Mouse (Mus musculus) midbrain, embryonic 12.5 days (tissue): ENCODE results near the gene Unc5cl. TPM values are rescaled to one million over a fixed set of nuclear protein-coding genes. Genes with fewer than 3 reads are reported as not detected.

Experiments used
- ATAC-seq: fragments of 200-750 bp; cut with Nextera tagmentation; 2 replicates; pipeline ENCODE4 v1.8.0; 2017; ENCODE audit warnings: low read depth, moderate TSS enrichment, moderate library complexity; ENCODE audit not compliant: low FRiP score
- H3K27ac ChIP-seq: fragments of 300-500 bp; sonication (generic); replicated peaks from 2 replicates; pipeline ENCODE4 v1.5.1; 2016; ENCODE audit warnings: mild to moderate bottlenecking
- H3K27me3 ChIP-seq: fragments of 300-500 bp; sonication (generic); 2 replicates; pipeline ENCODE4 v1.6.1; 2016; ENCODE audit warnings: mild to moderate bottlenecking
- H3K36me3 ChIP-seq: fragments of 300-500 bp; sonication (generic); 2 replicates; pipeline ENCODE4 v1.6.1; 2016
- H3K4me1 ChIP-seq: fragments of 300-500 bp; sonication (generic); 2 replicates; pipeline ENCODE4 v1.6.1; 2016
- H3K4me2 ChIP-seq: fragments of 300-500 bp; sonication (generic); replicated peaks from 2 replicates; pipeline ENCODE4 v1.6.1; 2016; ENCODE audit warnings: mild to moderate bottlenecking, moderate library complexity
- H3K4me3 ChIP-seq: fragments of 300-500 bp; sonication (generic); 2 replicates; pipeline ENCODE4 v1.5.1; 2016; ENCODE audit warnings: mild to moderate bottlenecking
- H3K9ac ChIP-seq: fragments of 300-500 bp; sonication (generic); replicated peaks from 2 replicates; pipeline ENCODE4 v1.6.1; 2016; ENCODE audit warnings: mild to moderate bottlenecking, moderate library complexity
- H3K9me3 ChIP-seq: fragments of 300-500 bp; sonication (generic); 2 replicates; pipeline ENCODE4 v1.6.1; 2016; ENCODE audit warnings: mild to moderate bottlenecking
- WGBS: fragments of 180-500 bp; shearing (Covaris S2); methylation state at CpG from one replicate; pipeline ENCODE4 v1.1.7; 2016; 5-methylcytosine and 5-hydroxymethylcytosine counted together
- polyA plus RNA-seq: library from polyadenylated mRNA; unstranded; fragments of >200 nt; fragmentation: Nextera tagmentation; extraction: Ambion mirVana; gene quantifications from 2 replicates; pipeline ENCODE4 v1.2.1, GENCODE M21; 2016

Unc5cl gene
- polyA plus RNA-seq, 1 experiment from 2014 or later = 0.22 TPM

DNA sequence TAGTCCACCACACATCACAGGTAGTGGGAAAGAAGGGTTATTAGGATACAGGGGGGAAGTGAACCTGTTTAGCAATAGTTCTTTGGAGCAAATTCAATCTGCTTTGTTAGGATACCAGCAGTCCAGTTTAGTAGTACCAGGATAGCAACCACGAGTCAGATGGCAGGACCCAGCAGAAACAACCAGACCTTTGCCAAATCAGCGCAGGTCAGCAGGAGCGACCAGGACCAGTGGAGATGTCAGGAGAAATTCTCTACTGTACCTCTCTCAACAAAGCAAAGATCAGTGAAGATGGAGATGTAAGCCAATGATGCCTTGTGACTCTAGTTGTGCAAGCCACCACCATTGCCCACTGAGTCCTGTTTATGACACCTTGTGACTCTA is 97.8 kb downstream of the Unc5cl start:
- Histone ChIP-seq H3K36me3 (no peaks in the 10 kb centered on the region), H3K27ac (no peak overlapping the region), H3K9me3 (no peaks in the 10 kb centered on the region), H3K27me3 (no peaks in the 10 kb centered on the region), H3K4me1 (no peaks in the 10 kb centered on the region), H3K4me2 (no peak overlapping the region), H3K9ac (no peak overlapping the region), H3K4me3 (no peak overlapping the region)
- ATAC-seq = no peak
- 90% methylated on average over 3 of the region's 3 CpGs for WGBS

DNA sequence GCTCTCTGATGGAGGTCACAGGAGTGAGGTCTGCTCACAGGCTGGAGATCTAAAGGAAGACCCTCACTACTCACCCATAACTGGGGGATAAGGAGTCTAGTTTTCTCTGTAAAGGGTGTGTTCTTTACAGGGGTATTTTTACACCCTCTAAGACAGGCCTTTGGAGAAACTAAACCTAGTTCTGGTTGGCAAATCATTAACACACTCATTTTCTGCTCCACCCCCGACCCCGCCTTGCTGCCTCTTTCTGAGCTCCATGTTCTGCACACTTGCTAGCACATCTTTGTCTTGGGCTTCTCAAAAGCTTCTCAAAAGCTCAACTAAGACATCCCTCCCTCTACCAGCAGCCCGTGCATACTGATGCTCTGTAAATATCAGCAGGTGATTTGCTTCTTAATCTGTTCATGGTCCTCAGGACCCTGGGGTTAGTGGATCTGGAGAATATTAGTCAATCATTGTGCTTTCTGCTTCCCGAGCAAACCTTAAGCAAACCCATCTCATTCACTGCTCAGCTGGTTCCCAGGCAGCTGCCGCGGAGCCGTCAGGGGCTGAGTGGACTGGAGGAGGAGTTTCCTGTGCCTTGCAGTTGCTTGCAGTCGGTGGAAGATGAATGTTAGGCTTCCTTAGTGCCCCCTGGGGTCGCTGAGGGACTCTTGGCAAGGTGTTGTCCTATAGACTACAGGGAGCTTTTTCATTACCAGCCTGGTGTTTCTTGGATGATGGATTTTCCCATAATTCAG is 101.7 kb downstream of the Unc5cl start:
- H3K9me3 ChIP-seq = no peaks in the 10 kb centered on the region
- no peaks in the 10 kb centered on the region for H3K36me3 ChIP-seq
- no peak overlapping the region for H3K4me3 ChIP-seq
- no peak overlapping the region for H3K4me2 ChIP-seq
- H3K27me3 ChIP-seq = no peaks in the 10 kb centered on the region
- H3K27ac ChIP-seq = no peak overlapping the region
- no peaks in the 10 kb centered on the region for H3K4me1 ChIP-seq
- ATAC-seq = no peak
- 37% methylated on average over 9 of the region's 9 CpGs for WGBS
- H3K9ac ChIP-seq = no peak overlapping the region

DNA sequence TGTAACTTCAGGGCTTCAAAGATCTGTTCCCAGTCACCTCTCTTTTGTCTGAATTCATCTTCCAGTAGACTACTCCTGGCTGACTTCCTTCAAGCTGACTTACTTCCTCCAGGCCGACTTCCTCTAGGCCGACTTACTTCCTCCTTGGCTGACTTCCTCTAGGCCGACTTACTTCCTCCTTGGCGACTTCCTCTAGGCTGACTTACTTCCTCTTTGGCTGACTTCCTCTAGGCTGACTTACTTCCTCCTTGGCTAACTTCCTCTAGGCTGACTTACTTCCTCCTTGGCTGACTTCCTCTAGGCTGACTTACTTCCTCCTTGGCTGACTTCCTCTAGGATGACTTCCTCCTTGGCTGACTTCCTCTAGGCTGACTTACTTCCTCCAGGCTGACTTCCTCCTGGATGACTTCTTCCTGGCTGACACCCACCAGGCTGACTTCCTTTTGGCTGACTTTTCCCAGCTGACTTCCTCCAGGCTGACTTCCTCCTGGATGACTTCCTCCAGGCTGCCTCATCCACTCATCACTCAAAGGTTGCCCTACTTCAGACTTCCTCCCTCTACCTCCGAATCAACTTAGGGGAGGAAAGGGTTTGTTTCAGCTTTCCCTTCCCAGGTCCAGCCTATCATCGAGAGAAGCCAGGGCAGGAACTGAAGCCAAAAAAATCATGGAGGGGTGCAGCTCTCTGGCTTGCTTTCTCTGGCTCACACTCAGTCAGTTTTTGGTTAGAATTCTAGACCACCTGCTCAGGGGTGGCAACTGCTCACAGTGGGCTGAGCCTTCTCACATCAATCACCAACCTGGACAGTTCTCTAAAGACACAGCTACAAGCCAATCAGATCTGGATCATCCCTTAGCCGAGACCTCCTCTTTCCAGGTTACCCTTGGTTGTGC is 103.4 kb downstream of the Unc5cl start:
- H3K27ac ChIP-seq = no peak overlapping the region
- ATAC-seq = no peak
- 84% methylated on average over 7 of the region's 7 CpGs for WGBS
- H3K4me1 ChIP-seq = no peaks in the 10 kb centered on the region
- H3K27me3 ChIP-seq = no peaks in the 10 kb centered on the region
- no peak overlapping the region for H3K4me2 ChIP-seq
- no peak overlapping the region for H3K9ac ChIP-seq
- H3K4me3 ChIP-seq = no peak overlapping the region
- no peaks in the 10 kb centered on the region for H3K36me3 ChIP-seq
- no peaks in the 10 kb centered on the region for H3K9me3 ChIP-seq

DNA sequence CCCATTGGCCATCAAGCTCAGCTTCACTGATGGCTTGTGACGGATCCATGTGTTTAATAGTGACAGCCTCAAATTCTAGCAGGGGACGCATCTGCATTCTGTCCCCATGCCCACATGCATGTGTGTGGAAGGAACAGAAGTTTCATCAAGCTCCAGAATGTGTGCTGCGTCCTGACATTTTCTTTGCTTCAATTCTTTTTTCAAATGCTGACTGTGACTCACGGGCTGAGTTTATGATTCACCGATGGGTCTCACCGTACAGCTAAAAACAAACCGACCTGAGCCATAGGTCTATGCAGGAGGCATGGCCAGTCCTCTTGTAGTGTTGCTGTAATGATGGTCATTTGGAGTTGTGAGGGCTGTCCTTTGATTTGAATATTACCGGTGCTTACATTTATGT is 110.2 kb downstream of the Unc5cl start:
- H3K4me1 ChIP-seq = no peaks in the 10 kb centered on the region
- no peak overlapping the region for H3K4me2 ChIP-seq
- H3K36me3 ChIP-seq = no peaks in the 10 kb centered on the region
- no peak for ATAC-seq
- no peak overlapping the region for H3K4me3 ChIP-seq
- WGBS = 94% methylated on average over 8 of the region's 8 CpGs
- H3K27ac ChIP-seq = no peak overlapping the region
- H3K9ac ChIP-seq = no peak overlapping the region
- H3K27me3 ChIP-seq = no peaks in the 10 kb centered on the region
- no peaks in the 10 kb centered on the region for H3K9me3 ChIP-seq

DNA sequence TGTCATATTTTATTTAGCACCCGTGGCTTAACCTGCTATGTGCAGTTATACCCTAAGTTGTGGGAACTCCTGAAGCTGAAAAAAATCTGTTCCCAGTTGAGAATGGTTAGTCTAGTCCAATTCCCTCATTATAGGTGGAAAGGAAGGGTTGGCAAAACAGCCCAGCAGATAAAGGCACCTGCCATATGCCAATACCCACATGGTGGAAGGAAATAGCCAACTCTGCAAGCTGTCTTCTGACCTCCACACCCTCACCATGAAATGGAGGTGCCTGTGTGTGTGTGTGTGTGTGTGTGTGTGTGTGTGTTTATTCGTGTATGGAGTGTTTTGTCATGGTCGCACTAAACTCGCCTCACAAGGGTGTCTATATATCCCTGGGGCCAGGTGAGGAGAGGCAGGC is 115.0 kb downstream of the Unc5cl start:
- Histone ChIP-seq H3K27ac (no peak overlapping the region), H3K36me3 (no peaks in the 10 kb centered on the region), H3K4me3 (no peak overlapping the region), H3K4me2 (no peak overlapping the region), H3K27me3 (no peaks in the 10 kb centered on the region), H3K4me1 (no peaks in the 10 kb centered on the region), H3K9ac (no peak overlapping the region), H3K9me3 (no peaks in the 10 kb centered on the region)
- no peak for ATAC-seq
- 81% methylated on average over 4 of the region's 4 CpGs for WGBS

DNA sequence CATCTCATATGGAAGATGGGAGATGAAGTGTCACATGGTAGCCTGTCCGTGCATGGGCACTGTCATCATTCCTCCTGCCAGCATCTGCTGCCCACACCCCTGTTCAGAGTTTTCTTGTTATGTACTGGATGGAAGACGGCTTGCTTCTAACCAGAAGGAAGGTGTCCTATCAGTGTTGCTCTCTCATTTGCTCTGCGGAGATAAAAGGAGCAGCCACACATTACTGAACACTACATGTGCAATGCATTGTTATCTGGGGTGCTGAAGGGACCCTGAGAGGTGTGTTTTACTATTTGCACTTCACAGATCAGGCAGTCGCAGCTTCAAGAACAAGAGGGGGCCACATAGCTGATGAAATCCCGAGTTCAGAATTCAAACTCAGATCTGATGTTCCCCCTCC is 126.5 kb downstream of the Unc5cl start:
- no peak for ATAC-seq
- Histone ChIP-seq H3K9ac (no peak overlapping the region), H3K36me3 (no peaks in the 10 kb centered on the region), H3K4me2 (no peak overlapping the region), H3K9me3 (no peaks in the 10 kb centered on the region), H3K27ac (no peak overlapping the region), H3K4me3 (no peak overlapping the region), H3K27me3 (no peaks in the 10 kb centered on the region), H3K4me1 (0 out of 2 replicates have a peak, but pooled peaks cover 3% of the 10 kb centered on the region)
- 89% methylated on average over 5 of the region's 5 CpGs for WGBS

DNA sequence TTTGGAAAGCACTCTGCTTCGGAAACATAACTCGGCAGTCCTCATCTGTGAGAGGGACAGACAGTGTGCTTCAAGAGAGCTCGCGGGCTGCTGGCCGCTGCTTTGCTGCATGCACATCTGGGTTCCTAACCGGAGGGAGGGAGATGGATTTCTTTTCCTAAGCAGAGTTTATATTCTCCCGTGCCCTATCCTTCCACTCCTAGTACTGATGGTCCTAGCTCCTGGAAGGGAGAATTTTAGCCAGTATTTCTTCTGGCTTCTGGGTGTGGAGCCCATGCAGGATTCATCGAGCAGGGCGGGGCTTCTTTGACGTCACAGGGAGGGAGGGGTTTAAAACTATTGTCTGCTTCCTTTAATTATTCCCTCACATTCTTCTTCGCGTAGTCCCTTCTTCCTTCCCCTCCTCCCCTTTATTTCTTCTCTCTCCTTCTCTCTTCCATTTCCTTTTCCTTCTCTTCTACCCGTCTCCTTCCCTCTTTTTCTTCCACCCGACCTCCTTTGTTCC is 127.8 kb downstream of the Unc5cl start:
- 48% methylated on average over 14 of the region's 14 CpGs for WGBS
- Histone ChIP-seq H3K36me3 (no peaks in the 10 kb centered on the region), H3K9ac (no peak overlapping the region), H3K4me2 (peak overlapping the region; percentile 26), H3K4me1 (0 out of 2 replicates have a peak, but pooled peaks cover 4% of the 10 kb centered on the region), H3K4me3 (peak overlapping the region; percentile 6; the same call in 1 of the 2 replicates), H3K27me3 (peaks cover 3% of the 10 kb centered on the region; the same call in 1 of the 2 replicates), H3K27ac (no peak overlapping the region), H3K9me3 (no peaks in the 10 kb centered on the region)
- no peak; the same call in 1 of the 2 replicates for ATAC-seq

DNA sequence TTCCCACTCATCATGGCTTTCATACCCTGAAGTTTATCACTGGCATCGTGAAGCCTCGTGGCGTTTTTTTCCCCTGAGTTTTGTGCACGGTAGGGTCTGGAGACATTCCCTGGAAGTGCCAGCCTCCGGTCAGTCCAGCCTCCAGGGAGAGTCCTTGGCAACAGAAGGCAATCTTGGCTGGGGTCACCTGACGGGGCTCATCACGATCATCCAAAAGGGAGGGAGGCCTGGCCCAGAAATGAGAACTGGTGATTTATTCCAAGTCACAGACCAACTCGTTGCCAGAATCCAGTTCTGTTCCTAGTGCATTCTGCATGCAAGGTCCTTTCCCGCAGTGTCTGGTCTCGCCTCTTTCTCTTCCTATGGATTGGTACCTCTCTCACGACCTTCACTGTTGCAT is 128.7 kb downstream of the Unc5cl start:
- H3K4me3 ChIP-seq = no peak overlapping the region
- 84% methylated on average over 11 of the region's 11 CpGs for WGBS
- 0 out of 2 replicates have a peak, but pooled peaks cover 4% of the 10 kb centered on the region for H3K4me1 ChIP-seq
- H3K9ac ChIP-seq = no peak overlapping the region
- H3K27me3 ChIP-seq = peaks cover 3% of the 10 kb centered on the region; the same call in 1 of the 2 replicates
- no peaks in the 10 kb centered on the region for H3K9me3 ChIP-seq
- ATAC-seq = no peak
- no peak overlapping the region for H3K27ac ChIP-seq
- H3K36me3 ChIP-seq = no peaks in the 10 kb centered on the region
- H3K4me2 ChIP-seq = no peak overlapping the region

DNA sequence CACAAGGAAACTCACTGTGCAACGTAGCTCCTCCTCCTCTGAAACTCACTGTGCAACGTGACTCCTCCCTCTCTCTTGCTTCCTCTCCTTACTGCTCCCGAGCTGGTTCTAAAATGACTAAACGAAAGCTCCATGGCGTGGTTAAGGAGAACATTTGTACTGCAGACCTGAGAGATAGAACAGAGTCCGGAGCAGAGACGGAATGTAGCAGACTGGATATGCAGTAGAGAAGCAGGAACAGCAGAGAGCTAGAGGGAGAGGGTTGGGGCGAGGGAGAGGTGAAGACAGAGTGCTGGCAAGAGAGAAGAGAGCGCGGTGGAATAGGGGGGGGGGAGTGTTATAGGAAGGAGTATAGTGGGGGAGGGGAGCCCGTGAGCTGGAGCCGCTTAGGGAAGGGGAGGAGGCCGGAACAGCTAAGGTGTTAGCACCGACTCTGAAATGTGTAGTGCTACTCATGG is 131.2 kb downstream of the Unc5cl start:
- 0 out of 2 replicates have a peak, but pooled peaks cover 4% of the 10 kb centered on the region for H3K4me1 ChIP-seq
- H3K27ac ChIP-seq = no peak overlapping the region
- peaks cover 3% of the 10 kb centered on the region; the same call in 1 of the 2 replicates for H3K27me3 ChIP-seq
- 18% methylated on average over 14 of the region's 14 CpGs for WGBS
- no peaks in the 10 kb centered on the region for H3K9me3 ChIP-seq
- no peaks in the 10 kb centered on the region for H3K36me3 ChIP-seq
- no peak overlapping the region for H3K9ac ChIP-seq
- ATAC-seq = peak; percentile 69; the same call in 1 of the 2 replicates
- peak overlapping the region; percentile 38 for H3K4me2 ChIP-seq
- peak overlapping the region; percentile 10; the same call in 1 of the 2 replicates for H3K4me3 ChIP-seq

DNA sequence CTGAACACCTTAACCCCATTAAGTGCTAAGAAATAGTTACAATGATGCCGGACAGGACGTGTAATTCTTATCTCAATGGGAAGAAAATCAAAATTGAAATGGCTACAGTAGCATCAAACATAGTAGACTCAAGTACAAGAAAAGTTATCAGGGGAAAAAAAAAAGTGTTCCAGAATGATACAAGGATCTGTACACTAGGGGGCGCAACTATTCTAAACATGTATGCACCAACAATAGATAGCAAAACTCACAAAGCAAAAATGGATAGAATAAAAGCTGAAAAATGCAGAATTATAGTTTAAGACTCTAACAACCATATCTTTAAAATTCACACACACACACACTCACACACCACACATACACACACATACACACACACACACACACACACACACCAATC is 134.0 kb downstream of the Unc5cl start:
- no peak overlapping the region for H3K4me2 ChIP-seq
- no peak overlapping the region for H3K9ac ChIP-seq
- H3K36me3 ChIP-seq = no peaks in the 10 kb centered on the region
- no peak overlapping the region for H3K27ac ChIP-seq
- ATAC-seq = no peak
- H3K4me1 ChIP-seq = 0 out of 2 replicates have a peak, but pooled peaks cover 4% of the 10 kb centered on the region
- no peak overlapping the region for H3K4me3 ChIP-seq
- 52% methylated on average over 3 of the region's 3 CpGs for WGBS
- peaks cover 3% of the 10 kb centered on the region; the same call in 1 of the 2 replicates for H3K27me3 ChIP-seq
- peaks cover 5% of the 10 kb centered on the region; the same call in 1 of the 2 replicates for H3K9me3 ChIP-seq
